In the genomic region with DNA sequence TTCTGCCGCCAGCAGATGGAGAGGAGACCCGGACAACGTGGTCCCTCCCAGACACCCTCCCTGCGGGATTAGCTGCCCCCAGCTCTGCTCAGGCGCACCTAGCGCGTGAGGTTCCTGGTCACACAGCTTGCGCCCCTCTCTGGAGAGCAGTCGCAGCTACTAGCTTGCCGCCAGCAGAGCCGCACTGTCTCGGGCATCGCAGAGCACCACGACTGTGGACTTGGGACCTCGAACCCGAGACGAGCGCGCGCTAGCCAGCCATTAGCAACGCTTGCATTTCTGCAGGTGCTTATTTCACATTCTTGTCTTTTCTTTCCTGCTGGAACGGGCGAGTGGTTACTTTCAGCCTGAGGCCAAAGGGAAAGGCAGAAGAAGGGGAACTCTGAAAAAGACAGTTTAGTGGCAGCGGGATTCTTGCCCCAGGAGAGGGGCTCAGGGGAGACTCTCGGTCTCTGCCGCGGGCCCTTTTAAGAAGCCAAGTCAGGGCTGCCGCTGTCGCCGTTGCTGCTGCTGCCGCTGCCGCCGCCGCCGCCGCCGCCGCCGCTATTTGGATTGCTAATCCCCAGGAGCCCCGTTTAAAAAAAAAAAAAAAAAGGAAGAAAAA, we compare ENCODE assay signal across 7 mouse cellular contexts. TPM values are rescaled to one million over a fixed set of nuclear protein-coding genes. Genes with fewer than 3 reads are reported as not detected.
DNase-seq lines count a peak whose midpoint lies in the region; ATAC-seq lines count a peak whose summit lies in the region.

No protein-coding gene starts in this region.

- peaks cover 52% of the 10 kb centered on the region for H3K27me3 ChIP-seq in intestine, embryonic 14.5 days (replicated peaks; ENCODE audit: control insufficient read depth, insufficient read depth, low read length)

- ATAC-seq in intestine, embryonic 14.5 days (replicated peaks; ENCODE audit: low FRiP score, low TSS enrichment, low read depth) = peak; percentile 76
- ATAC-seq in megakaryocyte-erythroid progenitor cell, adult 5-6 weeks (replicated peaks; ENCODE audit: low FRiP score, low TSS enrichment, poor library complexity, severe bottlenecking) = peak; percentile 71

- intact Hi-C loops in gastrocnemius, postnatal 36 days (cut with DNase I) = loop anchor here (10.0 kb wide), 1 partner anchor 405 kb away; the partner anchor contains the start of gene Abtb2
- intact Hi-C loops in left cerebral cortex, postnatal 36 days (cut with DNase I) = no loop called here

- no peaks in the 10 kb centered on the region for H3K36me3 ChIP-seq in intestine, embryonic 14.5 days (ENCODE audit: control insufficient read depth, insufficient read depth, low read length)

- WGBS in intestine, embryonic 14.5 days = 1% methylated on average over 39 of the region's 40 CpGs

- H3K9ac ChIP-seq in intestine, embryonic 14.5 days (ENCODE audit: low read length) = peak overlapping the region; percentile 53

- peaks cover 6% of the 10 kb centered on the region; the same call in 1 of the 2 replicates for H3K4me1 ChIP-seq in intestine, embryonic 14.5 days (replicated peaks; ENCODE audit: control insufficient read depth, insufficient read depth, low read length)

- DNase-seq in adrenal gland, postnatal 10 days = peak; percentile 69
- peak; percentile 35 for DNase-seq in embryo, embryonic 11.5 days (ENCODE audit: low read depth, low spot score)
- peak; percentile 26 to 60 for DNase-seq in gastrocnemius, postnatal 36 days
- peak; percentile 84 for DNase-seq in intestine, embryonic 14.5 days (ENCODE audit: low spot score)
- peak; percentile 61 to 63 for DNase-seq in left cerebral cortex, postnatal 36 days (ENCODE audit: low spot score in 2 of 2)
- DNase-seq in right cerebral cortex, postnatal 25 days = peak; percentile 57

- H3K4me3 ChIP-seq in intestine, embryonic 14.5 days (ENCODE audit: low read depth, low read length) = peak overlapping the region; percentile 67

- no peak overlapping the region for H3K27ac ChIP-seq in intestine, embryonic 14.5 days (ENCODE audit: low read depth)

- H3K9me3 ChIP-seq in intestine, embryonic 14.5 days (ENCODE audit: control insufficient read depth, low read length) = no peaks in the 10 kb centered on the region

- H3K4me2 ChIP-seq in intestine, embryonic 14.5 days (ENCODE audit: low read length) = peak overlapping the region; percentile 95

RNA-seq across cellular contexts. Expression of gene Lmo2, which starts 11.8 kb away (rescaled TPM):
- 10 to 100 TPM; 26.9 to 37.3 TPM for total RNA-seq in adrenal gland, postnatal 10 days (2021)
- total RNA-seq in gastrocnemius, postnatal 36 days (2021) = 1 to 10 TPM; 5.3 to 5.4 TPM
- polyA plus RNA-seq in intestine, embryonic 14.5 days (2014; fragmentation: Nextera tagmentation; extraction: Ambion mirVana) = 16.3 and 17.6 TPM in 2 replicates
- total RNA-seq in left cerebral cortex, postnatal 36 days (2021) = 10 to 100 TPM; 15.5 to 17.7 TPM
- total RNA-seq in megakaryocyte-erythroid progenitor cell, adult 5-6 weeks (2014; fragmentation: Nextera tagmentation) = 386 and 431 TPM in 2 replicates
- 391 and 392 TPM in 2 replicates for total RNA-seq in megakaryocyte-erythroid progenitor cell, adult 5-6 weeks (2017)

RNA-seq across cellular contexts. Expression of gene Fbxo3, which starts 58.0 kb away (rescaled TPM):
- total RNA-seq in adrenal gland, postnatal 10 days (2021) = 10 to 100 TPM; 74.6 to 85.7 TPM
- total RNA-seq in gastrocnemius, postnatal 36 days (2021) = 10 to 100 TPM; 47.6 to 53.0 TPM
- 49.6 and 53.4 TPM in 2 replicates for polyA plus RNA-seq in intestine, embryonic 14.5 days (2014; fragmentation: Nextera tagmentation; extraction: Ambion mirVana)
- total RNA-seq in left cerebral cortex, postnatal 36 days (2021) = 10 to 100 TPM; 54.5 to 57.6 TPM
- total RNA-seq in megakaryocyte-erythroid progenitor cell, adult 5-6 weeks (2014; fragmentation: Nextera tagmentation) = 79.6 and 89.2 TPM in 2 replicates
- 90.6 and 102 TPM in 2 replicates for total RNA-seq in megakaryocyte-erythroid progenitor cell, adult 5-6 weeks (2017)

RNA-seq across cellular contexts. Expression of gene 4931422A03Rik, which starts 58.6 kb away (rescaled TPM):
- total RNA-seq in adrenal gland, postnatal 10 days (2021) = not detected
- total RNA-seq in gastrocnemius, postnatal 36 days (2021) = not detected
- 1.9 and 2.1 TPM in 2 replicates for polyA plus RNA-seq in intestine, embryonic 14.5 days (2014; fragmentation: Nextera tagmentation; extraction: Ambion mirVana)
- not detected for total RNA-seq in left cerebral cortex, postnatal 36 days (2021)
- total RNA-seq in megakaryocyte-erythroid progenitor cell, adult 5-6 weeks (2014; fragmentation: Nextera tagmentation) = not detected in 2 replicates
- 0.52 TPM in 1 of 2 replicates, not detected in the other for total RNA-seq in megakaryocyte-erythroid progenitor cell, adult 5-6 weeks (2017)

Comparison
In these comparisons a context has a peak if more than half of its experiments do, and no peak if none do; other contexts are left out.
1. RNA of gene Lmo2, which starts 11.8 kb away (total RNA-seq): 386 to 431 TPM in megakaryocyte-erythroid progenitor cell, adult 5-6 weeks; 26.9 to 37.3 TPM in adrenal gland, postnatal 10 days, 15.5 to 17.7 TPM in left cerebral cortex, postnatal 36 days and 5.3 to 5.4 TPM in gastrocnemius, postnatal 36 days; every median in the first group is over 10 times any median in the second.
2. Peak in every context shown above with its lines, with median percentiles within 50 percentile points of each other: DNase-seq.